Mouse (Mus musculus): ENCODE measurements around the gene Cgn.

The Cgn gene

DNA sequence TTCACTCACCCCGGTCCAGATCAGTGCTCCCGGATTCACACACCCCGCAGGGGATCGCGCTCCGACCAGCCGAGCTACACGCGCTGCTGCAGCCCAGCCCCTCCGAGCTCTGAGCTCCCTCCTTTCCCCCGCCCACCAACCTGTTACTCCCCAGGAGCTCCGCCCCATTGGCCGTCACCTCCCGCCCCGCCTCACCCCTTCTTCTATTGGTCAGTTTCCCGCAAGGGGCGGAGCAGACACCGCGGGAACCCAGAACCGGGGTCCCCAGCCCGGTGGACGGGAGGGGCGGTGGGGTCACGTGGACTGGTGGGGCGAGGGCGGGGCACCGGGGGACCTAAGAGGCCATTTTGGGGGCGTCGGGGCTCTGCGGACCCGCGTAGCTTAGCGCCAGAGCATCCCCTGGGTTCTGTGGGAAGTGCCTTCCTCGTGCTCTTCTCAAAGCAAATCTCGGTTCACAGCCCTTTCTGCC, at the start of gene Cgn:
Gene Cgn, minus strand, starts transcription at position 126 of the 469 bp plus-strand sequence.
- peak; percentile 88 to 89 for DNase-seq (ENCODE audit: low spot score in 2 of 2)

DNA sequence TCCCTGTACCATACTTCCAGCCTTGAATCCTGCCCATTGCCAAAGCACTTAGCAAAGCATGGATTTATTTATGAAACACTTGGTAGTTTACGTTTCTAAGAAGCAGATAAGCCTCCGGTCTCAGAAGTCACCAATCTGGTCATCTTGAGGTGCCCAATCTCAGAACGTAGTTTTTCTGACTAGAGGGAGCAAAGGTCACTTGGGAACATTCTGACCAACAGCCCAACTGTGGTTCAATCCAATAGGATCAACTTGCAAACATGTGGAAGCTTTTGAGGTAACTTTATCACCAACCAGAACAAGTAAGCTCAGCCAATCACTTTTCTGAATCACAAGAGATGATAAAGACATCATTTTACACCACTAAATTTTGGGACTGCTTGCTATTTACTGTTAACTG, 49.1 kb upstream of the Cgn start:
- no peak for DNase-seq (ENCODE audit: low spot score in 2 of 2)

DNA sequence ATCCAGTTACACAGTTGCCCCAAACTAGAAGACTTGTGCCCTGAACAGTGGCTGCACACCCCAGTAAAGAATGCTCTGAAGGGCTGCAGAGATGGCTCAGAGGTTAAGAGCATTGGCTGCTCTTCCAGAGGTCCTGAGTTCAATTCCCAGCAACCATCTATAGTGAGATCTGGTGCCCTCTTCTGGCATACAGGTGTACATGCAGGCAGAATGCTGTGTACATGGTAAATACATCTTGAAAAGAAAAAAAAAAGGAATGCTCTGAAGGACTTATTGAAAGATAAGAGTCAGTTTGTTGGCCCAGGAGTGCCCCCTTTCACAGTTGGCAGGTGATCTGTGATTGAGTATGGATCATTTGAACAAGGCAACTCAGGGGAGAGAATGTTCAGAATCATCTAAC, 47.1 kb upstream of the Cgn start:
- DNase-seq (ENCODE audit: low spot score in 2 of 2): no peak

DNA sequence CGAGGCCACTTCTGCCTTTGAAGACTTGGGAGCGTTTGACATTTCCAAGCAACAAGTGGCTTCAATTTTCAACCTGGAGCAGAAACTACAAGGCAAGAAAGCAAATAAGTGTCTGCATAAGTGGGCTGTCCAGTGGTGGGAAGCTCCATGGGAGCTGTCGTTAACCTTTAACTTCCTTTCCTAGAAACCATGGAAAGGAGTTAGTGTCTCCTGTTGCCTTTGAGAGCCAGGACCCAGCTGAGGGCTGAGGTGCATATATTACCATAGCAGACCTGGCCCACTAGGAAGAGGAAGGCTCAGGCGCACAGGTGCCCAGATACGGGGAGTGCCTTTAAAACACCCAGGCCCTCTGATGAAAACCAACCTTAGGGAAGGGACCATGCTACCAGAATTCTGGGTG, 46.4 kb upstream of the Cgn start:
- no peak for DNase-seq (ENCODE audit: low spot score in 2 of 2)

DNA sequence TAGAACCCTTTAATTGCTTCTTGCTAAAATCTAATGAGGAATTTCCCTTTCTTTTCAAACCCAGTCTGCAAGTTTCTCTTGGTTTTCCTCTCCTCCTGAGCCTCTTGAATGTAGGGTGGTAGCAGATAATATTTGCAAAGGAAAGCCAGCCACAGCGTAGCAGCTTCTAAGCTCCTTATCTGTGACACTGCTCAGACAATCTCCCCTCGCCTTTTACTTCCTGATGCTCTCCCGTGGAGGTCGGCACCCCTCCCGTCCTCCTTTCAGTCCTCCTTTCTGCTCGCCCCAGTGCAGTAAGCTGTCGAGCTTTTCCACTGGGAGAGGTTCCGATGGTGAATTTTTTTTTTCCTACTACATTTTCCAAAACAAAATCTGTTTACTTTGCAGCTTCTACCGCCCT, 45.8 kb upstream of the Cgn start:
- no peak for DNase-seq (ENCODE audit: low spot score in 2 of 2)

DNA sequence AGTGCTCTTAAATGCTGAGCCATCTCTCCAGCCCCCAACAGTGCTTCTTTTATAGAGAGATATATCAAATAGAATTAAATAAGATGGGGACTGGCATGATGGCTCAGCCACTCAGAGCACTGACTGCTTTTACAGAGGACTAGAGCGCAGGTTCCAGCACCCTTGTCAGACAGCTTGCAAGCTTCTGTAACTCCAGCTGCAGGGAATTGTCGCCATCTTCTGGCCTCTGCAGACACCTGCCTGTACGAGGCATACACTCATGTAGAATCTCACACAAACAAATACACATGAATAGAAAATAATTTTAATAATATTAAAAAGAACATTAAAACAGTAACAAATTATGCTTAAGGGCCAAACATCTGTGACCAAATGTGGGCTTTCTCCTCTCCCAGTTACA, 37.8 kb upstream of the Cgn start:
- no peak for DNase-seq (ENCODE audit: low spot score in 2 of 2)

DNA sequence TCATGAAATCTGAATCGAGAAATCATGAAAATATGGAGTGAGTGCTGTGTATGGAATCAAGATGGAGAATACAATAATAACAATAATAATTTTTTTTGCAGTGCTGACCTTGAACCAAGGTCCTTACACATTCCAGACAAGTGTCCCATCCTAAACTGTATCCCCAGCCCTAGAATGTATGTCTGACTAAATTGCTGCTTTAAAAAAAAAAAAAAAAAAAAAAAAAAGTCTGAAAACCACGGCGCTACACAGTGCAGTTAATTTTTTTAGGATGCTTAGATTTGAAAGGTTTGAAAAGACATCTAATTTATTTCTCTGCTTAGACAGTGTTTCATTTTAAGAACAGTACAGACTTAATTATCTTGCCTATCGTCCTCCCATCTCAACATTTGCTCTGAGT, 35.8 kb upstream of the Cgn start:
- no peak for DNase-seq (ENCODE audit: low spot score in 2 of 2)

DNA sequence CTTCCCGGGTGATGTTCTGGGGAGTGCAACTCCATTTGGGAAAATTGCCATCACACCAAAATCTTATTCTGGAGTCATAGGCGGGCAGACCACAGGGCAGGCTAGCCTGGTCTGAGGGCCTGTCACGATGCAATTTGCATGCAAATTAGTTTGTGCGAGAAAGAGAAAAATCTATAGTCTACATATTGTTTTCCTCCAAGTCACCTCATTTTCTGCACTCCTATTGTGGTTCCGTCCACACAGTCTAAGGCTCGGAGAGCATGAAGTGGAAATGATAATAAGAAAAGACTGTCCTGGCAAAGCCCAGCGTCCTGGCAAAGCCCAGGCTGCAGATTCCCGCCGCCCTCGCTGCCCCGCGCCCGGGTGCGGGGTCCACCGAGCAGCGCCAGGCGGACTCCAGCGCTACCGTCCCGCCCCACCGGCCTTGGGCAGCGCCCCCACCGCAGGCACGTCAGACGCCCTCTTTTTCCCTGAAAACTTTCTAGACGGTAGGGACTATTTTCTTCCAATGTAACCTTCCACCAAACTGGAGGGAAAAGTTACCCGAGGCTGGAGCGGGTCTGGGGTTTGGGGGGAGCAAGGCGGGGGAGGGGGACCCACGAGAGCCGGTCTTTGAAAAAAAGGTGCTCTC, 34.8 kb upstream of the Cgn start:
- no peak for DNase-seq (ENCODE audit: low spot score in 2 of 2)

DNA sequence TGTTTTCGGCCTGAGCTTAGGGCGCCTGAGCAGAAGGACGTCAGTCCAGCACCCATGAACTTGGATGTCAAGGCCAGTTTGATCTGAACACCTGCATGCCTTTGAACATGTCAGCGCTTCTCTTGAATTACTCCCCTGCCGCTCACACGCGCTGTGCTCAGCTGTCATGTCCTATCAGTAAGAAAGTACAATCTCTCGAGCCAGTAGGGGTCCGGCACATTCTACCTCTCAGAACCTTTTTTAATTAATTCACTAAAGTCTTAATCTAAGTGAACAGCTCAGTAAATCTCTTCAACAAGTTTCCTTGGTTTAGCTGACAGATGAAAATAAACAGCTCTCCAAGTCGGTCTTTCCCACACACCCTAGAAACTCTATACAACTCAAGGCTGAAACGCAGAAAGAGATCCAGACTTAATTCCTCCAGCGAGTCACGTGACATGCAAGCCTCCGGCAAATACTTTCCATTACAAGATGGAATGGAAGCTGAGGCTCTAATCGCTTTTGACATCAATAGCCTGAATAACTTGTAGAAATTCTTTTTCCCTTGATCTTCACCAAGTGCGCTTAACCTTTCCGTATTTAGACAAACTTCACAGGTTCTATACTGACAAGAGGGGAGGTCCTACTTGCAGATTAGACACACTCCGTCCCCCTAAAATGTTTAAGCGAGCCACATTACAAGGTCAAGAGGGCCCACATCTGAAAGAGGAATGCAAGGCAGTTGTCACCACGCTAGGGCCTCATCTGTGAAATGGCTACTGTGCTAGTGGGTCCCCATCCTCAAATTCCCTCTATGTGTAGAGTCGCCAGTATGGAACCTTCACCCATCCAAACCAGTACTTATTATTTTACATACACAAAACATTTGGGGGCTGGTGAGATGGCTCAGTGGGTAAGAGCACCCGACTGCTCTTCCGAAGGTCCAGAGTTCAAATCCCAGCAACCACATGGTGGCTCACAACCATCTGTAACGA, 33.4 kb upstream of the Cgn start:
- no peak for DNase-seq (ENCODE audit: low spot score in 2 of 2)

DNA sequence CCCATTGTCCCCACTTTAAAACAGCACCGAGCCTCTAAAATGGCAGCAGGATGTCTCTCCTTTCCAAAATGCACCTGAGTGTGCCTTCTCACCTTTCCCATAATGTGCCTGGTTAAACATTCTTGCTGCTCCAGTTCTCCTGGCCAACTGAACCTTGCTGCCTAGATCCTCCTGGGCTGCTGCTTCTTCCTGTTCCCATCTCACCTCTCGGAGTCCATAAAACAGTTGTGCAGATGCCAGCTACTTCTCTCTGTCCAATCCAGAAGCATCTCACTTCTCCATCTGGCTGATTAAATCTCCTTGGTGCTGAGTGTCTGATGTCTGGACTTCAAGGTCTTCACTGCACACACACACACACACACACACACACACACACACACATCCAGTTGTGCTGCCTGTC, 31.4 kb upstream of the Cgn start:
- no peak for DNase-seq (ENCODE audit: low spot score in 2 of 2)

DNA sequence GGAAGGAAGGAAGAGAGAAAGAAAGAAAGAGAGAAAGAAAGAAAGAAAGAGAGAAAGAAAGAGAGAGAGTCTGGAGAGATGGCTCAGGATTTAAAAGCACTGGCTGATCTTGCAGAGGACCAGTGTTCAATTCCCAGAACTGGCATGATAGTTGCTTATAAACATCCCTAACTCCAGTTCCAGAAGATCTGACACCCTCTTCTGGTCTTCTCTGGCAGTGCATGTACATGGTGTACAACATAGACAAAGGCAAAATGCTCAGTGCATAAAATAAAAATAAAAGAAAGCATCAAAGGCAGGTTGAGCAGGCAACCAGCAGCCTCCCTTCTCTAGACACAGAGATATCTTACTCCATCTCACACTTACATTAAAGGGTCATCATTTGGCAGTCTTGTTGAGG, 29.3 kb upstream of the Cgn start:
- DNase-seq (ENCODE audit: low spot score in 2 of 2): no peak

DNA sequence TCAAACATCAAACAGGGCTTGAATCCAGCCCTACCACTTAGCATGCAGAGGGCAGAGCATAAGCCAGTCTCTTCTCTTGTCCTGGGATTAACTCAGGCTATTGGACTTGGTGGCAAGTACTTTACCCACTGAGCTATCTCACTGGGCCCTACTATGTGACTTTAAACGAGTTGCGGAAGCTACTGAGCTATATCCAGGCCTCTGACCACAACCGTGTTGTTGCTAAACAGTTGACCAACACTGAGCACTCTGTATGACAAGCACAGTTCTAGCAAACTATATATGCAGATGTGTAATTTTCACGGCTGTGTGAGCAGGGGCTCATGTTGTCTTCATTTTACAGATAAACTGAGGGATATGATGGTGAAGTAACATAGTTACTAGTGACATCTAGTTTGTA, 28.4 kb upstream of the Cgn start:
- DNase-seq (ENCODE audit: low spot score in 2 of 2): no peak

DNA sequence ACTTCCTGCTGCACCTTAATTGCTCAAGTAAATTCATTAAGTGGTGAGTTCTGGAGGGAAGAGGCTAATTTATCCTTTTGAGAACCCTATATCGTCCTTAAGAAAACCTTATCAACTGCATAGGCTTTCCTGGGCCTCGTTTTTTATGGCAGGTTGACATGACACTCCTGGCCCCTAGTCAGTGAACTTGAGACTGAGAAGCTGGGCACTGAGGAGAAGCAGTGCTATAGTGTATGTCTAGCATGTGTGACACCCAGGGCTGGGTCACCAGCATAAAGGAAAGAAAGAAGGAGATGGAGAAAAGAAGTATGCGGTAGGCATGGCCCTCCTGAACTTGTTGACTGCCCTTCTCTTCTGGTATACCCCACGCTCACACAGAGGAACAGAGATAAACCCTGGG, 27.8 kb upstream of the Cgn start:
- DNase-seq (ENCODE audit: low spot score in 2 of 2): no peak

DNA sequence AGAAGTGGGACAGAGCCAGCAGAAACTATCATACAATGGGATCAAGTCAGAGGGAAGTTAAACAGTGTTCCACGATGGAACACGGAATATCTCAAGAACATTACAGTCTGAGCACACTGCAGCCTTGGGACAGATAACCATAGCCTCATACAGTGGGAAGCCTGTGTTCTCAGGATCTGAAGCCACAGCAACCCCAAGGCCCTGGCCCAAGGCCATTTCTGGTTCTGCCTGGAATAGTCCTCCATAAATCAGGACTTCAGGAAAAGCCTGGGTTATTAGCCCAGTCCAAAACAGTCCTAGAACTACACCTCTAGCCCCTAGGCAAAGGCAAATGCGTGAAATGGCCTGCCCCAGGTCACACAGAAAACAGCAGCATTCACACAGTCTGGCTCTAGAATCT, 27.4 kb upstream of the Cgn start:
- no peak for DNase-seq (ENCODE audit: low spot score in 2 of 2)

DNA sequence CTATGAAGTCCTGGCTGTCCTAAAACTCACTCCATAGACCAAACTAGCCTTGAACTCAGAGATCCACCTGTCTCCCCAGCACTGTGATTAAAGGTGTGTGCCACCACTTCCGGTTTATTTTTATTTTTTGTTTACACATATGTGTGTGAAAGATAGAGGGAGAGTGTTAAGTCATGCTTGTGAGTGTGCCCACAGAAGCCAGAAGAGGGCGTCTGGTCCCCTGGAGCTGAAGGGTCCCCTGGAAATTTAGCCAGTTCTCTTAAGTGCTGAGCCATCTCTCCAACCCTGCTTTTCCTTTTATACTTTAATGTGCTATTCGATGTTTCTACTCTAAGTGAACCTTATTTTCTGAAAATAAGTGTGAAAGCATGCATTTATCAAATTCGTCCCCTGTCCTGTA, 25.3 kb upstream of the Cgn start:
- no peak for DNase-seq (ENCODE audit: low spot score in 2 of 2)

DNA sequence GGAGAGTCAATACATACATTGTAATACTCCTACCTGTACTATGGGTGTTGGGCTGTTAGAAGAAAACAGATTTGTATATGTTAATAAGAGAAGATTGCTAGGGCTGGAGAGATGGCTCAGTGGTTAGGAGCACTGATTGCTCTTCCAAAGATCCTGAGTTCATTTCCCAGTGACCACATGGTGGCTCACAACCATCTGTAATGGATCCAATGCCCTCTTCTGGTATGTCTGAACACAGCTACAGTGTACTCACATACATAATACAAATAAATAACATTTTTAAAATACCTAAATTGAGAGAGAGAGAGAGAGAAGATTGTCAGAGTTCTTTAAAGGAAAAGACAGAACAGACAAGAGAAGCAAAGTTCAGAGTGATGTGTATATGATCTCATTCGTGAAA, 22.0 kb upstream of the Cgn start:
- no peak for DNase-seq (ENCODE audit: low spot score in 2 of 2)

DNA sequence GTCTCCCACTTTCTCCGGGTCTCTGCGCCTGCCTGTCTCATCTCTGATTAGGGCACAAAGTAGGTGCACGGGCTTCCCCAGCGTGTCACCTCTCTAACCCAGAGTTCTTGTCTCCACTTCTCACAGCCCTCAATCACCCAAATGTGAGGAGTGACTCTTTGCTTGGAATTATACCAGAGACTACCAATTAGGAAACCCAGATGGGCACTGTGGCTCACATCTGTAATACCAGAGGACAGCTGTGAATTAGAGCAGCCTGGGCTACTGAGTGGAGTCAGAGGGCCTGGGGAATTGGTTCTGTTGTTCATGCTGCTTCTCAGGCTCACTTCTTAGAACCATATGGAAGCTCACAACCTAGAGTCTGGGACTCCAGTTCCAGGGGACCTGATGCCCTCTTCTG, 18.7 kb upstream of the Cgn start:
- no peak for DNase-seq (ENCODE audit: low spot score in 2 of 2)

DNA sequence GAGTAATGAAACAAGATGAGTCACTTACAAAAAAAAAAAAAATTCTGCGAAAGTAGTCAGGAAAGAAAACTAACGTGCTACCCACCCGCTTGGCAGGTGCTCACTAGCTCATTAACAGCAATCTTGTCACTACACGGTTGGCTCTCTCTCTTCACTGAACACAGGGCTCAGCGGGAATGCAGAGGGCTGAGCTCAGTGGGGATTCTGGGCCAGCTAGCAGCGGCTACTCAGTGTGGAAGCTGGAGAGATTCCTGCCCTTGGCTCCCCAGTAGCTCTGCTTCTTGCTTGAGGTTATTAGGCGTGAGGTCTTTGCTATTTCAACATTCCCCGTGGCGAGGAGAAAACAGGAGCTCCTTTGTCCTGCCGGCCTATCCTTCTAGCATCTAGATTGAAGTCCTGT, 17.9 kb upstream of the Cgn start:
- no peak for DNase-seq (ENCODE audit: low spot score in 2 of 2)

DNA sequence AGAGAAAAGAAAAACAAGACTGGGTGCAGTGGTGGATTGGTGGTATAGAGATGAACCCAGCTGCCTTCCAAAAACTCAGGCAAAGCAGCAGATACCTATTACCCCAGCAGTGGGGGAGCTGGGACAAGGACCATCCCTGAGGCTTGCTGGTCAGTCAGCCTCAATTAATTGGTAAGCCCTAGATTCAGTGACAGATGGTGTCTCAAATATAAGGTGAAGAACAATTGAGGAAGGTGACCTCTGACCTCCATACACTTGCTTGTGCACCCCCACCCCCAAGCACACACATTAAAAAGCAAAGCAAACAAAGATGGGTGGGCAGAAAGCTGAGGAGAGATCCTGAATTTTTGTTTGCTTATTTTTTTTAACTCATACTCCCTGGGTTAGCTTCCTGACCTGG, 9.9 kb upstream of the Cgn start:
- no peak for DNase-seq (ENCODE audit: low spot score in 2 of 2)

DNA sequence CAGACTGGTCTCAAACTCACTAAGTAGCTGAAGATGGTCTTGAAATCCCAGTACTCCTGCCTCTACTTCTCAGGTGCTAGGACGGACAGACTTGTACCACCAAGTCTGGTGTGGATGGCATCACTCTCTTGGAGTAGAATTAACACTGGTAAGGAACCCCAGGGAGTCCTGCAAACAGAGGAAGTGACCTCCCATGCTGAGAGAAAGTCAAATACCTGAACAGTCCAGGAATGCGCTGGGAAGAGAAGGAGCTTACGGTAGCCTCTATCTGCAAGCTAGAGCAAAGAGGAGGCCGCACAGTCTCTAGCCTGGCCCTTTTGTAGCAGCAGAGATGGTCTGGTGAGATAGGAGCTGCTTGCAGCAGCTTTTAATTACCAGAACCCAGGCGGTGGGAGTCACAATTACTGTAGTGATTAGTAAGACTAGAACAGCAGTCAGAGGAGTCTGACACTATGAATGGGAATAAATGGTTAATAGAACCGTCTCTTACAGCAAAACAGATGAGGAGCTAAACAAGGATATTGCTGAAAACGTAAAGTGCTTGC, 9.4 kb upstream of the Cgn start:
- no peak for DNase-seq (ENCODE audit: low spot score in 2 of 2)

DNA sequence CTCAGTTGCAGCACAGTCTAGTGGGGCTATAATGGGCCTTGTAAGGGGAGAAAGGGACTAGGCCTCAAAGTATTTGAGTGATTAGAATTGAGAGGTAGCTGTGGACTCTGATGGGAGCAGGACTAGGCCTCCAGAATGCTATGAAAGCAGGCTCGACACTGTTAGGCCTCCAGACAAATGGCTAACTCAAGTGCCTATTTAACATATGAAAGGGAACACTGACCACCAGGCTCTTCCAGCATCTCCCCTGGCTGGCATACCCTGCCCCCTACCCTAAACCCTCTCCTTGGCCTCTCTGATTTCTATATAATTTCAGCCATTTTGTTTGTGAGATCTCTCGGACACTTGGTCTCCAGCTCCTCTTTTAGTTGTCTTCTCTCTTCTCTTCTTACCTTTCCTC, 8.1 kb upstream of the Cgn start:
- DNase-seq (ENCODE audit: low spot score in 2 of 2): no peak

DNA sequence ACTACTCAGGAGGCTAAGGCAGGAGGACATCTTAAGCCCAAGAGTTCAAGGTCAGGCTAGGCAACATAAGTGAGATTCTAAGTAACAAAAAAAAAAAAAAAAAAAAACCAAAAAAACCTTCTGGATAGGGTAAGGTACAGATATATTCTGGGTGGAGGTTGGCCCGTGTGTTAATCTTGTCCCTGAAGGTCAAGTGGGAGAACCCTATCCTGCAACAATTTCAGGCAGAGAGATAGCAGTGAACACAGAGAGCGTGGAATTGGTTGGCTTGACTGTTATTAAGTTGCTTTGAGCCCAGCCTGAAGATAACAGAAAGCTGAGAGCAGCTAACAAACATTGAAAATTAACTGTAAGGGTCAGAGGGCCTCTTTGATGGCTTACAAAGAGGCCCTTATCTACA, 7.4 kb upstream of the Cgn start:
- DNase-seq (ENCODE audit: low spot score in 2 of 2): no peak

DNA sequence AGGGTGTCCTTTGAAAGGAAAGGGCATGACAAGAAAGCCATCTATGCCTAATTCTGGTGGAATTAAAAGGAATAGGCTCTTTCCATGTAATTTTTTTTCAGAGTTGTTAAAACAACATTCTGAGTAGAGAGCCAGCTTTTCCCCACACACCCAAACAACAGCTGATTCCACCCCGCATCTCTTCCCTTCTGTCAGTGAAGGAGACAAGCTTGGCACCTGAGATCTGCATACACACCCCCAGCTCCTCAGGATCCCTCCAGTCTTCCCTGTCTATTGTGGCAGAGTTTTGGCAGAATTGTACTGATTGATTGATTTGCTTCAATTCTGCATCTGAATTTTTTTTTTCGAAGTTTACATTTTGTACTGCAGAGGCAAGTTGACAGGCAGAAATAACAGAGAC, 6.0 kb upstream of the Cgn start:
- DNase-seq (ENCODE audit: low spot score in 2 of 2): no peak

Measured in spleen, postnatal 36 days (tissue).